Mouse (Mus musculus) effector memory CD4-positive, alpha-beta T cell, adult 5 months (primary cell): ENCODE measurements around the gene 1700049E17Rik1. TPM values are rescaled to one million over a fixed set of nuclear protein-coding genes. Genes with fewer than 3 reads are reported as not detected.

Experiments used
- polyA plus RNA-seq: library from polyadenylated mRNA; unstranded; fragments of 100-300 nt; shearing (Covaris generic); gene quantifications from one replicate; pipeline ENCODE4 v1.2.1, GENCODE M21; 2017

1700049E17Rik1 gene
- not detected for polyA plus RNA-seq

GRCm38 (mm10) chr14:41924649-41925048 is at the start of gene 1700049E17Rik1:
TSS of gene 1700049E17Rik1 (plus strand) at chr14:41924949.

DNA sequence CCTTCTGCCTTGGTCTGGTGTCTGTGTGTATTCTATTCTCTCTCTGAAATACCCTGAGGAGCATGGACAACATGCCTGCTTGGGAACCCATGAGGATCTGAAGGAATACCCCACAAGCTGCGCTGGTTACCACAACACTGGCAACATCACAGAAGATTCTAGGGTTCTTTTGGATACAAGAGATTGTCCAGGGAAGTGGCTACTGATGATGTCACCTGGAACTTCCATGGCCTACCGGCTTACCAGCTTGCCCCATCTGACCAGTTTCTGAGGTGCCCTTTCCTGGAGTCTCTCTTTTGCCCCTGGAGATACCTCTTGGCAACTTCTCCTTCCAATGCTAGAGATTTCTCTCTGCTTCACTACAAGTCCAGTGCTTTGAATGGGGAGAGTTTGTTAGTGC is 17.6 kb upstream of the 1700049E17Rik1 start, which contains the start of gene Gm7980:
Gm7980 (minus strand) TSS at position 101 of the 400 bp plus-strand sequence.

DNA sequence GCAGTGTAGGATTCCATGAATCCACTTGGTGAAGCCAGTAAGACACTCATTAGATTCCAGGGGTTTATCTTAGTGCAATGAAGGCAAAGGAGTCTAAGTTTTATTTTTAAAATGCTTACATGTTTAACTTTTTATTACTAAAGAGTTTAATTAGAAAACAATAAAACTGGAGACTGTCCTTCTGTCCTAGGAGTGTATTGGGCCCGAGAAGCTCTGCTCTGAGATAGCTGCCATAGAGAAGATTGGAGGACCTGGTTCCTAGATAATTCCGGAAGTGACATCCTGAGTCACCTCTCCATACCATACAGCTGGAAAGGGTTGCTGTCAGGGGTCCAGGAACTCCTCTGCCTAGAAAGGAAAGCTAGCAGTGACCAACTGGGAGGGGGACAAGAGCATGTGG is 18.9 kb downstream of the 1700049E17Rik1 start, which contains the start of gene 1700024B05Rik:
1700024B05Rik (plus strand) TSS at position 301 of the 400 bp plus-strand sequence.

DNA sequence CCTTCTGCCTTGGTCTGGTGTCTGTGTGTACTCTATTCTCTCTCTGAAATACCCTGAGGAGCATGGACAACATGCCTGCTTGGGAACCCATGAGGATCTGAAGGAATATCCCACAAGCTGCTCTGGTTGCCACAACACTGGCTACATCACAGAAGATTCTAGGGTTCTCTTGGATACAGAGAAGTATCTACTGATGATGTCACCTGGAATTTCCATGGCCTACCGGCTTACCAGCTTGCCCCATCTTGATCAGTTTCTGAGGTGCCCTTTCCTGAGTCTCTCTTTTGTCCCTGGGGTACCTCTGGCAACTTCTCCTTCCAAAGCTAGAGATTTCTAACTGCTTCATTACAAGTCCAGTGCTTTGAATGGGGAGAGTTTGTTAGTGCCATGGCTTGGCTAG is 43.1 kb downstream of the 1700049E17Rik1 start, which contains the start of gene Gm6401:
Gm6401 (minus strand) TSS at position 101 of the 400 bp plus-strand sequence.

Other genes starting within 250 kb of the 1700049E17Rik1 start
- not detected for gene Gm8068, start 223.1 kb upstream of the 1700049E17Rik1 start, polyA plus RNA-seq
- gene Gm7929, start 174.3 kb upstream of the 1700049E17Rik1 start, polyA plus RNA-seq = not detected
- gene Gm47189, start 152.5 kb upstream of the 1700049E17Rik1 start, polyA plus RNA-seq = not detected
- gene Gm7980, start 17.7 kb upstream of the 1700049E17Rik1 start, polyA plus RNA-seq = not detected
- gene 1700024B05Rik, start 19.0 kb downstream of the 1700049E17Rik1 start, polyA plus RNA-seq = not detected
- gene Gm6401, start 43.0 kb downstream of the 1700049E17Rik1 start, polyA plus RNA-seq = not detected
- not detected for gene Gm3543, start 58.4 kb downstream of the 1700049E17Rik1 start, polyA plus RNA-seq
- not detected for gene Gm7951, start 192.4 kb downstream of the 1700049E17Rik1 start, polyA plus RNA-seq
- gene Gm17027, start 237.7 kb downstream of the 1700049E17Rik1 start, polyA plus RNA-seq = not detected